Mouse (Mus musculus) CD4-positive, CD25-positive, alpha-beta regulatory T cell, adult 4 months (primary cell): Measurements from ENCODE around the gene 4921517D22Rik. TPM values are rescaled to one million over a fixed set of nuclear protein-coding genes. Genes with fewer than 3 reads are reported as not detected.

Source experiments
- ATAC-seq: one replicate; pipeline ENCODE4 v1.8.0; 2017
- polyA plus RNA-seq, 2 experiments: library from polyadenylated mRNA; unstranded; fragments of 100-300 nt; shearing (Covaris generic); gene quantifications; one replicate each; pipeline ENCODE4 v1.2.1; 2017

Gene 4921517D22Rik
- polyA plus RNA-seq, 2 experiments from 2014 or later = not detected

- no peak for ATAC-seq
Measured at GRCm38 (mm10) chr13:59690576-59690975, 3.3 kb downstream of the 4921517D22Rik start.

GRCm38 (mm10) chr13:59689843-59690242 lies 4.1 kb downstream of the 4921517D22Rik start:
- ATAC-seq = no peak

GRCm38 (mm10) chr13:59689313-59689712 lies 4.6 kb downstream of the 4921517D22Rik start:
- no peak for ATAC-seq

GRCm38 (mm10) chr13:59688338-59688770 lies 5.6 kb downstream of the 4921517D22Rik start:
- no peak for ATAC-seq

- ATAC-seq = no peak
Measured at GRCm38 (mm10) chr13:59685236-59685635, 8.7 kb downstream of the 4921517D22Rik start.

GRCm38 (mm10) chr13:59682629-59683028 lies 11.3 kb downstream of the 4921517D22Rik start:
- no peak for ATAC-seq

GRCm38 (mm10) chr13:59679908-59680307 lies 14.0 kb downstream of the 4921517D22Rik start:
- ATAC-seq = no peak

GRCm38 (mm10) chr13:59679306-59679705 lies 14.6 kb downstream of the 4921517D22Rik start:
- ATAC-seq = no peak

GRCm38 (mm10) chr13:59676316-59677229 lies 17.3 kb downstream of the 4921517D22Rik start:
- no peak for ATAC-seq

- ATAC-seq = peak; percentile 48
Measured at GRCm38 (mm10) chr13:59675151-59676011, 18.5 kb downstream of the 4921517D22Rik start, which contains the start of gene Golm1. Golm1 (minus strand) TSS chr13:59675811.

GRCm38 (mm10) chr13:59674761-59675150 lies 19.2 kb downstream of the 4921517D22Rik start:
- ATAC-seq = peak; percentile 8

GRCm38 (mm10) chr13:59674215-59674614 lies 19.7 kb downstream of the 4921517D22Rik start:
- no peak for ATAC-seq

GRCm38 (mm10) chr13:59673597-59673996 lies 20.3 kb downstream of the 4921517D22Rik start:
- no peak for ATAC-seq

GRCm38 (mm10) chr13:59672248-59672647 lies 21.7 kb downstream of the 4921517D22Rik start:
- ATAC-seq = peak; percentile 50

GRCm38 (mm10) chr13:59671521-59671920 lies 22.4 kb downstream of the 4921517D22Rik start:
- ATAC-seq = no peak

- ATAC-seq = no peak
Measured at GRCm38 (mm10) chr13:59669946-59670345, 24.0 kb downstream of the 4921517D22Rik start.

- peak; percentile 81 for ATAC-seq
Measured at GRCm38 (mm10) chr13:59668501-59669093, 25.3 kb downstream of the 4921517D22Rik start.

GRCm38 (mm10) chr13:59667763-59668162 lies 26.1 kb downstream of the 4921517D22Rik start:
- ATAC-seq = no peak

- ATAC-seq = no peak
Measured at GRCm38 (mm10) chr13:59663939-59664712, 29.8 kb downstream of the 4921517D22Rik start.

GRCm38 (mm10) chr13:59661966-59662365 lies 31.9 kb downstream of the 4921517D22Rik start:
- ATAC-seq = no peak

- ATAC-seq = no peak
Measured at GRCm38 (mm10) chr13:59661387-59661786, 32.5 kb downstream of the 4921517D22Rik start.

GRCm38 (mm10) chr13:59660371-59660770 lies 33.5 kb downstream of the 4921517D22Rik start:
- no peak for ATAC-seq
